Mouse (Mus musculus) cerebellum, adult 2 months (tissue): Measurements from ENCODE around the gene Rps3a1. TPM values are rescaled to one million over a fixed set of nuclear protein-coding genes. Genes with fewer than 3 reads are reported as not detected.

Experiments used
- DNase-seq, 2 experiments: peaks; one replicate each; pipeline ENCODE4 v3.0.0; 2021
- H3K27ac ChIP-seq: fragments of 200-500 bp; 2 replicates; pipeline ENCODE4 v1.5.1; 2012; ENCODE audit warnings: low read length, control low read depth, inconsistent platforms; ENCODE audit not compliant: insufficient read depth
- H3K27me3 ChIP-seq: fragments of 200-500 bp; 2 replicates; pipeline ENCODE4 v1.6.1; 2012; ENCODE audit warnings: inconsistent platforms, mild to moderate bottlenecking, low read length, moderate library complexity; ENCODE audit not compliant: control insufficient read depth, insufficient read depth
- H3K4me1 ChIP-seq: fragments of 200-500 bp; 2 replicates; pipeline ENCODE4 v1.6.1; 2011; ENCODE audit warnings: low read length; ENCODE audit not compliant: control insufficient read depth, insufficient read depth
- H3K4me3 ChIP-seq: fragments of 200-500 bp; replicated peaks from 2 replicates; pipeline ENCODE3; 2011; ENCODE audit warnings: mild to moderate bottlenecking, low read depth, low read length, control low read depth; ENCODE audit not compliant: insufficient read depth
- CTCF ChIP-seq: fragments of 200-500 bp; IDR thresholded peaks from 2 replicates; pipeline ENCODE4 v1.5.1; 2011; ENCODE audit warnings: low read depth, mild to moderate bottlenecking, control low read depth, low read length, moderate library complexity, borderline replicate concordance; ENCODE audit not compliant: insufficient read depth
- POLR2A ChIP-seq: fragments of 200-500 bp; IDR thresholded peaks from 2 replicates; pipeline ENCODE4 v1.6.1; 2011; ENCODE audit warnings: low read length, control low read depth, borderline replicate concordance; ENCODE audit not compliant: insufficient read depth
- WGBS: fragments of 180-500 bp; shearing (Covaris S2); methylation state at CpG from one replicate; pipeline ENCODE4 v1.1.7; 2018; 5-methylcytosine and 5-hydroxymethylcytosine counted together
- polyA plus RNA-seq: library from polyadenylated mRNA; depleted of rRNA; stranded (reverse); fragments of >200 nt; gene quantifications from 2 replicates; pipeline ENCODE4 v1.2.3, GENCODE M21; 2012

Gene Rps3a1
- polyA plus RNA-seq, 1 experiment: 638 TPM

DNA sequence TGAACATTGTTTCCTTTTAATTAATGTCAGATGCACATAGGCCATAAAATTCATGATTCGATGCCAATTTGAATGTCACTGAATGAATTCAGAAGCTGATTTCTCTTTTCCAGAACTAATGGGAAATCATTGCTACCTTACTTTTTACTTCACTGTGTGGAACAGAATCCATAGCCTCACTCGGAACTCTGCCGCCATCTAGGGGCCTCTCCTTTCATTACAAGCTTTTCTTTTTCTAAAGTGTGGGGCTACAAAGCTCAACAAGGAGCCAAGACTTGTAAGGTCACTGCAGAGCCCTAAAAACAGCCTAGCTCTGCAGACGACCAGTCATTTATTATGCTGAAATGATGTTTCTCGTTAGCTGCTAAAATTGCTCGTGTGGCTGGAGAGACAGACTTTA is 12.7 kb downstream of the Rps3a1 start:
- DNase-seq: peak; percentile 49 to 56
- 12% methylated on average over 6 of the region's 6 CpGs for WGBS
- Histone ChIP-seq H3K27me3 (no peaks in the 10 kb centered on the region), H3K4me1 (no peaks in the 10 kb centered on the region), H3K27ac (no peak overlapping the region), H3K4me3 (no peak overlapping the region)
- TF ChIP-seq POLR2A: no peak
- TF ChIP-seq CTCF: peak; percentile 73

DNA sequence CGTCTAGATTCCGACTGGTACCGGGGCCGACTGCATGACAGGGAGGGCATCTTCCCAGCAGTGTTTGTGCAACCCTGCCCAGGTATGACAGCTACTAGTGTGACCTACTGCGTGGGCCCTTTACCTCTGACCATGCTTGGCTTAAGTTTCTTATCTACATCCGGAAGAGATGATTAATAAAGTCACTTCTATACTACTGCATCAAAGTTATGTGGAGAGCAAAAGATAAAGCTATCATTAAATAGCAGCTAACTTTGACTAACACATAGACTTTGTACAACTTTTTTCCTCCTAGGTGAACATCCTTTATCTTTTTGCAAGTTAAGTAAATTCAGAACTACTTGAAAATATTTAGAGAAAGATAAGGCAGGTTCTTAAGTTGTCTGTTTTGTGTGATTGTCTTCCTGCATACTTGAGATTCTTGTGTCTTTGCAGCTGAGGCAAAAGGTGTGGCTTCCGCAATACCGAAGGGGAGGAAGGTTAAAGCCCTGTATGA is 19.2 kb downstream of the Rps3a1 start:
- TF ChIP-seq CTCF (no peak), POLR2A (no peak)
- Histone ChIP-seq H3K27ac (no peak overlapping the region), H3K4me1 (no peaks in the 10 kb centered on the region), H3K27me3 (no peaks in the 10 kb centered on the region), H3K4me3 (no peak overlapping the region)
- WGBS: 95% methylated on average over 8 of the region's 8 CpGs
- DNase-seq: no peak

DNA sequence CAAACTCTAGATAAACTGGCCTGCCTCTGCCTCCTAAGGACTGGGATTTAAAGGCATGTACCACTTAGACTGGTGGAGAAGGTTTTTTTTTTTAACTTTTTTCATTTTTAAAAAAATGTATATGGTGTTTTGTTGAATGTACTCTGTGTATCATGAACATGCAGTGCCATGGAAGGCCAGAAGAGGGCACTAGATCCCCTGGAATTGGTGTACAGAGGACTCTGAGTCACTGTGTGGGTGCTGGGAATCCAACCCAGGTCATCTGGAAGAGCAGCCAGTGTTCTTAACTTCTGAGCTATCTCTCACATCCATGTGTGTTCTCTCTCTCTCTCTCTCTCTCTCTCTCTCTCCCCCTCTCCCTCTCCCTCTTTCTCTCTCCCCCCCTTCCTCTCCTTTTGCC is 20.3 kb downstream of the Rps3a1 start:
- no peaks in the 10 kb centered on the region for H3K4me1 ChIP-seq
- TF ChIP-seq CTCF: no peak
- no peak for TF ChIP-seq POLR2A

DNA sequence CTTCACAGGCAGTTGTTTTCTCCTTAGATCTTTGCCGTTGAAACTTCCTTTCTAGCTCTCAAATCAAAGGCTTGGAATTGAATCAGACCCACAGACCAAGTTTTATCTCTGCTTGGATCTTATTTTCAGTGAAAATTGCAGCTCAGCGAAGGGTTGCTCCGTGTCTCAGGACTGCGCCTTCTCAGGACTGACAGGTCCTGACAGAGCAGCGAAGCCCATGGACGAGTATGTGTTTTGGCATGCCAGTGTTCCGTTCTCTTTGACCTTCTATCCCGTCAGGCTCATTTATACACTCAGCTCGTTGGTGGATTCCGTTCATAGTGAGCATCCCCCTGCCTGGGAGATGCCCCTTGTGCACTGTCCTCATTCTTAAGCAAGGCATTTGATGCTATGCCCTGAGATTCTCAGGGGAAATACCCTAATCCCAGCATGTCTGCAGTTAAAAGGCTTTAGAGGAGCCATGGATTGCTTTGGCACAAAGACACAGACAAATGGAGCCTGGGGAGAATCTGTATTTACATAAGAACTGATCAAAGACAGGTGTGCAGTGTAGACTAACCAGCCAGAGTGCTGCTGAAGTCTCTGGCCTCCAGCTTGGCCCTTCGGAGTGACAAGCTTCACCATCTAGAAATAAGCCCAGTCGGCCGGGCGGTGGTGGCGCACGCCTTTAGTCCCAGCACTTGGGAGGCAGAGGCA is 23.1 kb downstream of the Rps3a1 start:
- Histone ChIP-seq H3K27ac (no peak overlapping the region), H3K4me3 (no peak overlapping the region), H3K27me3 (no peaks in the 10 kb centered on the region), H3K4me1 (no peaks in the 10 kb centered on the region)
- DNase-seq: no peak
- no peak for TF ChIP-seq POLR2A
- TF ChIP-seq CTCF: no peak
- 81% methylated on average over 16 of the region's 16 CpGs for WGBS

More for the DNA sequence above, 20.3 kb downstream of the Rps3a1 start:
- Histone ChIP-seq H3K27me3 (no peaks in the 10 kb centered on the region), H3K4me3 (no peak overlapping the region), H3K27ac (no peak overlapping the region)
- DNase-seq: no peak

DNA sequence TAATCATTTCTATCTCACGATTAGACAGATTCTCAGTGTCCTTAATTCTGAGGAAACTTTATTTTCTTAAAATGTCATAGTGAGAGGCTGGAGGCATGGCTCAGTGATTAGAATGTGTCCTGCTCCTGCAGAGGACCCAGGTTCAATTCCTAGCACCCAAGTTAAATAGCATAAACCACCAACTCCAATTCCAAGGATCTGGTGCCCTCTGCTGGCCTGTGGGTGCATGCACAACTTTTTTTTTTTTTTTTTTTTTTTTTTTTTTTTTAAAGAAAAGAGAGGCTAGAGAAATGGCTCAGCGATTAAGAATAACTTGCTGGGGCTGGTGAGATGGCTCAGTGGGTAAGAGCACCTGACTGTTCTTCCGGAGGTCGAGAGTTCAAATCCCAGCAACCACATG is 25.6 kb downstream of the Rps3a1 start:
- H3K27ac ChIP-seq: no peak overlapping the region
- H3K4me1 ChIP-seq: no peaks in the 10 kb centered on the region
- 91% methylated on average over 4 of the region's 4 CpGs for WGBS
- DNase-seq: no peak
- H3K4me3 ChIP-seq: no peak overlapping the region
- peak; percentile 23; the same call in 1 of the 2 replicates for TF ChIP-seq CTCF
- TF ChIP-seq POLR2A: no peak
- H3K27me3 ChIP-seq: no peaks in the 10 kb centered on the region

DNA sequence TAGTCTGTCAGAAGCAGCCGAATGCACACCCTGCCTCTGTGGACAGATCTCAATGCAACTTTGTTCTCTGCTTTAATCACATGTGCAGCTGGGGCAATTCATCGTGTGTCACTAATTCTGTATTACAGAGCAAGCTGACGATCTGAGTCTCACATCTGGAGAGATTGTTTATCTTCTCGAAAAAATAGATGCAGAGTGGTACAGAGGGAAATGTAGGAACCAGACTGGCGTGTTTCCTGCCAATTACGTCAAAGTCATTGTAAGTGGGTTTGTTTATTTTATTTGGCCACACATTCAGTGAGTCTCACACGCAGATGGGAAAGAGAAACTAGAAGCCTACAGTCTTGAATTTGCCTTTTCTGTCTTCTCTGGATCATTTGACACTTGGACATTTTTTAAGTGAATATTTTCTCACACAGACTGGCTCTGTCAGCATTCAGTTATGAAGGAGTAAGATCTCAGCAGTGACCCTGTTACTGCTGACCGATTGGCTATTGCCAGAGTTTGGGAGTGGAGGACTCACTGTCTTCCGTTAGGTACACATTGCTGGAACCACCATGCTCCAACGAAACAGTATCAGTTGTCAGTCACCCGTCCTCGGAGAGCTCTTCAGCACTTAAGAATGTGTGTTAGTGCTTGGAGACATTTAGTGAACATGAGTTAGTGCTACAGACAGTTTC is 27.7 kb downstream of the Rps3a1 start:
- no peak overlapping the region for H3K4me3 ChIP-seq
- TF ChIP-seq CTCF (no peak), POLR2A (no peak)
- no peaks in the 10 kb centered on the region for H3K4me1 ChIP-seq
- peak overlapping the region; percentile 65; the same call in 1 of the 2 replicates for H3K27ac ChIP-seq
- peak in 1 of 2 experiments; percentile 5 for DNase-seq
- WGBS: 72% methylated on average over 12 of the region's 12 CpGs
- H3K27me3 ChIP-seq: no peaks in the 10 kb centered on the region

DNA sequence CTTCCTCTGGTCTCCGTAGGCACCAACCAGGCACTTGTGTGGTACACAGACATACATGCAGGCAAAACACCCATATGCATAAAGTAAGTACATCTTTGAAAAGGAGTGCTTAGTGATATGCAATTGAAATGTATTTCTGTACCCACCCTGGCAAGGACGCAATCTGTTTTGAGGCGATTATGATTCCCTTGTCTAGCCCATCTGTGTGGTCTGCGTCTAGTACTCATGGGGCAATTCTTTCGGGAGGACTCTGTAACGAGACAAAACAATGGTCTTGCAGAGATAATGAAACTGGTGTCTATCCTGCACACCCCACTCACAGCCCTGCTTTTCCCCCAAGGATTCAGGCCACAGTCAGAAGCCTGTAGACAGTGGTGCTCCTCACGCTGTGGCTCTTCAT is 29.7 kb downstream of the Rps3a1 start:
- Histone ChIP-seq H3K4me3 (no peak overlapping the region), H3K4me1 (no peaks in the 10 kb centered on the region), H3K27me3 (no peaks in the 10 kb centered on the region), H3K27ac (no peak overlapping the region)
- no peak for DNase-seq
- 83% methylated on average over 7 of the region's 7 CpGs for WGBS
- TF ChIP-seq CTCF: no peak

DNA sequence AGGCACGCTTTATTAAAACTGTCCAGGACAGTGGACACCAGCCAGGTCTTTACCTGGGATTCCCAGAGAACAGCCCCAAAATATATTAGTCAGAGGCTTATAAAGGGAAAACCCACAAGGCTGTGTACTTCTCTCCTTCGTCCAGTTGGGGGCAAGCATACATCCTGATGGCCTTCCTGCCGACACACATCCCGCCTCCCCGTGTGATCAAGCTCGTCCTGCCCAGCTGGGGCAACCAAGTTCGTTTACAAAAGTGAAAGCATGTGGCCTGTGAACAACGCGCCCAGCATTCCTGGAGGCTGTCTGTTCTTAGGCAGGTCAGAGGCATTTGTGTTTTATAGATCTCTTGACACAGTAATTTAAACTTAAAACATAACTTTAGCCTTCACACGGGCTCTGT is 32.4 kb downstream of the Rps3a1 start:
- Histone ChIP-seq H3K4me1 (no peaks in the 10 kb centered on the region), H3K4me3 (no peak overlapping the region), H3K27me3 (no peaks in the 10 kb centered on the region), H3K27ac (no peak overlapping the region)
- 21% methylated on average over 10 of the region's 10 CpGs for WGBS
- TF ChIP-seq CTCF (no peak), POLR2A (no peak)
- DNase-seq: no peak
